Mouse (Mus musculus) midbrain, embryonic 16.5 days (tissue): Measurements from ENCODE around the gene Lgmn. TPM values are rescaled to one million over a fixed set of nuclear protein-coding genes. Genes with fewer than 3 reads are reported as not detected.

Experiments
- ATAC-seq: fragments of 200-750 bp; cut with Nextera tagmentation; 2 replicates; pipeline ENCODE4 v1.8.0; 2017; ENCODE audit warnings: moderate TSS enrichment
- H3K27ac ChIP-seq: fragments of 300-500 bp; sonication (generic); 2 replicates; pipeline ENCODE4 v1.5.1; 2014; ENCODE audit warnings: mild to moderate bottlenecking, low read length, mixed read lengths
- H3K27me3 ChIP-seq: fragments of 300-500 bp; sonication (generic); 2 replicates; pipeline ENCODE4 v1.6.1; 2014; ENCODE audit warnings: low read depth, low read length, mixed read lengths; ENCODE audit not compliant: control insufficient read depth, insufficient read depth
- H3K36me3 ChIP-seq: fragments of 300-500 bp; sonication (generic); 2 replicates; pipeline ENCODE4 v1.6.1; 2014; ENCODE audit warnings: mild to moderate bottlenecking, low read length, moderate library complexity, mixed read lengths; ENCODE audit not compliant: control insufficient read depth, insufficient read depth
- H3K4me1 ChIP-seq: fragments of 300-500 bp; sonication (generic); 2 replicates; pipeline ENCODE4 v1.6.1; 2014; ENCODE audit warnings: mild to moderate bottlenecking, low read length, mixed read lengths; ENCODE audit not compliant: control insufficient read depth, insufficient read depth
- H3K4me2 ChIP-seq: fragments of 300-500 bp; sonication (generic); 2 replicates; pipeline ENCODE4 v1.6.1; 2014; ENCODE audit warnings: mild to moderate bottlenecking, low read length, mixed read lengths
- H3K4me3 ChIP-seq: fragments of 300-500 bp; sonication (generic); 2 replicates; pipeline ENCODE4 v1.5.1; 2014; ENCODE audit warnings: low read depth, mild to moderate bottlenecking, low read length, moderate library complexity, mixed read lengths
- H3K9ac ChIP-seq: fragments of 300-500 bp; sonication (generic); 2 replicates; pipeline ENCODE4 v1.6.1; 2014; ENCODE audit warnings: low read depth, low read length, mixed read lengths
- H3K9me3 ChIP-seq: fragments of 300-500 bp; sonication (generic); replicated peaks from 2 replicates; pipeline ENCODE4 v1.6.1; 2014; ENCODE audit warnings: mild to moderate bottlenecking, low read length, mixed read lengths; ENCODE audit not compliant: control insufficient read depth, poor library complexity, severe bottlenecking
- WGBS: fragments of 180-500 bp; shearing (Covaris S2); extraction: QIAGEN DNeasy Blood & Tissue Kit; methylation state at CpG from one replicate; pipeline ENCODE4 v1.1.7; 2014; 5-methylcytosine and 5-hydroxymethylcytosine counted together
- polyA plus RNA-seq: library from polyadenylated mRNA; unstranded; fragments of >200 nt; fragmentation: Nextera tagmentation; extraction: Ambion mirVana; gene quantifications from 2 replicates; pipeline ENCODE4 v1.2.1, GENCODE M21; 2015

Gene Lgmn
- polyA plus RNA-seq, 1 experiment from 2014 or later: 108 TPM

GRCm38 (mm10) chr12:102416391-102416837 is 23.2 kb downstream of the Lgmn start:
- Histone ChIP-seq H3K9me3 (no peaks in the 10 kb centered on the region), H3K27me3 (no peaks in the 10 kb centered on the region), H3K27ac (no peak overlapping the region), H3K36me3 (peaks cover 7% of the 10 kb centered on the region; the same call in 1 of the 2 replicates), H3K4me2 (no peak overlapping the region), H3K4me3 (no peak overlapping the region), H3K4me1 (no peaks in the 10 kb centered on the region; the same call in 1 of the 2 replicates), H3K9ac (peak overlapping the region; percentile 7; the same call in 1 of the 2 replicates)
- 53% methylated on average over 7 of the region's 7 CpGs for WGBS
- no peak for ATAC-seq

GRCm38 (mm10) chr12:102414686-102415085 is 24.9 kb downstream of the Lgmn start:
- Histone ChIP-seq H3K27ac (no peak overlapping the region), H3K36me3 (peaks cover 7% of the 10 kb centered on the region; the same call in 1 of the 2 replicates), H3K4me1 (no peaks in the 10 kb centered on the region; the same call in 1 of the 2 replicates), H3K9me3 (no peaks in the 10 kb centered on the region), H3K27me3 (no peaks in the 10 kb centered on the region), H3K9ac (no peak overlapping the region), H3K4me2 (no peak overlapping the region), H3K4me3 (no peak overlapping the region)
- 94% methylated on average over 6 of the region's 6 CpGs for WGBS
- no peak for ATAC-seq

DNA sequence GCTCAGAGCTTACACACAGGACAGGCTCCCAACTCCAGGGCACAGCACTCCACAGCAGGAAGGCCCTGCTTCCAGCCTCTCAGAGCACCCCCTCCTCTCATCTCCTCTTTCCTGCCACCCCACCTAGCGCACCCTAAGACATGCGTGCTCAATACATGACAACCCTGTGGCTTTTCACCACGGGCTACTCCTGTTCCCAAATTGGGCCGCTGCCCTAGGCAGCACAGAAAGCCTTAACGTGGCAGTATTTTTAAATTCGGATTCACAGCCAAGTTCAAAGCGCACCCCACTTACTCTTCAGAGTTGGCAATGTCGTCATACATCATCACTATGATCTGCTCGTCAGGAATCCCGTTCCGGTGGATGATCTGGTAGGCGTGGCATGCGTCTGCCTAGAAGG is 26.4 kb downstream of the Lgmn start:
- peaks cover 7% of the 10 kb centered on the region; the same call in 1 of the 2 replicates for H3K36me3 ChIP-seq
- no peaks in the 10 kb centered on the region for H3K9me3 ChIP-seq
- no peaks in the 10 kb centered on the region for H3K27me3 ChIP-seq
- ATAC-seq: no peak
- 94% methylated on average over 13 of the region's 13 CpGs for WGBS
- no peak overlapping the region for H3K27ac ChIP-seq
- no peaks in the 10 kb centered on the region for H3K4me1 ChIP-seq
- H3K9ac ChIP-seq: no peak overlapping the region
- H3K4me3 ChIP-seq: no peak overlapping the region
- no peak overlapping the region for H3K4me2 ChIP-seq

DNA sequence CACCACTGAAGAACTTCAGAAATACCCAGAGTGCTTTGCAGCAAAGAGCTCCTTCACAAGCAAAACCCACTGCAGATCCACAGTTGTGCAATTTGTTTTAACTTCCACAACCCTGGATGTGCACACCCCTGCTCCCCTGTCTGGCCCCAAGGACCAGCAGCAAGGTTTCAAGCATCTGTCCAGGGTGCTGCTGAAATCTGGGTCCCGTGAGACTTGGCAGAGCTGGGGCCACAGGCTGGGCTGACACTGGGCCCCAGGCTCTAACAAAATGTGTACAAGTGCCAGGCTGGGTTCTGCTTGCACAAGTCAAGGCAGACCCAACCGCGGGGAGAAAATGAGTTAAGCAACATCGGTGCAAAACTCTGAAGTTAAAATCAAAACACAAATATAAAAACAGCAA is 41.0 kb downstream of the Lgmn start:
- Histone ChIP-seq H3K4me1 (no peaks in the 10 kb centered on the region), H3K9me3 (no peaks in the 10 kb centered on the region), H3K27ac (no peak overlapping the region), H3K27me3 (no peaks in the 10 kb centered on the region; the same call in 1 of the 2 replicates), H3K4me2 (no peak overlapping the region), H3K4me3 (no peak overlapping the region), H3K9ac (no peak overlapping the region), H3K36me3 (peaks cover 45% of the 10 kb centered on the region)
- no peak for ATAC-seq
- WGBS: 95% methylated on average over 4 of the region's 4 CpGs

- H3K27ac ChIP-seq: no peak overlapping the region
- no peak overlapping the region for H3K4me3 ChIP-seq
- H3K9me3 ChIP-seq: no peaks in the 10 kb centered on the region
- WGBS: 34% methylated on average over 19 of the region's 19 CpGs
- H3K4me2 ChIP-seq: no peak overlapping the region
- peaks cover 32% of the 10 kb centered on the region for H3K36me3 ChIP-seq
- no peak overlapping the region for H3K9ac ChIP-seq
- no peaks in the 10 kb centered on the region; the same call in 1 of the 2 replicates for H3K27me3 ChIP-seq
- no peaks in the 10 kb centered on the region for H3K4me1 ChIP-seq
- no peak for ATAC-seq
These were observed 43.3 kb downstream of the Lgmn start for GRCm38 (mm10) chr12:102395998-102396991.

- H3K36me3 ChIP-seq: peaks cover 26% of the 10 kb centered on the region
- ATAC-seq: no peak
- WGBS: 54% methylated on average over 9 of the region's 9 CpGs
These were observed 44.1 kb downstream of the Lgmn start for GRCm38 (mm10) chr12:102395537-102395936.

DNA sequence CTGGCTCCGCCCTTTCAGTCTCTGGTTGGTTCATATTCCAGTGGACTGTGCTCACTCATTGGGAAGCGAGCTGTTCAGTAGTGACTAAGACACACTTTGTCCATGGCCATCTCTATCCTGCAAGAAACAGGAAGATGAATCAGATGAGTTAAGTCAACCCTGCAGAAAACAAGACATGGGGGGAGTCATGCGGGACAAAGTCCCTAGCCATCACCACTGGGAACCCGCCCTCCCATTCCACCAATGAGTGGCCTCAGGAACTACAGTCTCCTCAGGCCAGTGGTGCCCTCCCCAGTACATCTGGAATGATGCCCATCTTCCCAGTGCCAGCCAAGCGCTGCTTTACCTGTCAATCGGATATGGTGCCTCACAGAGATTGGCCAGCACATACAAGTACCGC is 45.1 kb downstream of the Lgmn start:
- Histone ChIP-seq H3K9ac (no peak overlapping the region), H3K27ac (no peak overlapping the region), H3K27me3 (no peaks in the 10 kb centered on the region; the same call in none of the 2 replicates), H3K4me2 (no peak overlapping the region), H3K4me1 (no peaks in the 10 kb centered on the region), H3K9me3 (no peaks in the 10 kb centered on the region), H3K4me3 (no peak overlapping the region), H3K36me3 (peaks cover 19% of the 10 kb centered on the region)
- no peak for ATAC-seq
- 95% methylated on average over 7 of the region's 7 CpGs for WGBS

More at GRCm38 (mm10) chr12:102395537-102395936, 44.1 kb downstream of the Lgmn start:
- H3K9me3 ChIP-seq: no peaks in the 10 kb centered on the region
- H3K27ac ChIP-seq: no peak overlapping the region
- no peak overlapping the region for H3K4me2 ChIP-seq
- H3K9ac ChIP-seq: no peak overlapping the region
- H3K4me1 ChIP-seq: no peaks in the 10 kb centered on the region
- H3K27me3 ChIP-seq: no peaks in the 10 kb centered on the region; the same call in 1 of the 2 replicates
- no peak overlapping the region for H3K4me3 ChIP-seq

- Histone ChIP-seq H3K9me3 (no peaks in the 10 kb centered on the region), H3K27me3 (no peaks in the 10 kb centered on the region; the same call in none of the 2 replicates), H3K27ac (no peak overlapping the region), H3K4me3 (no peak overlapping the region), H3K4me2 (no peak overlapping the region), H3K9ac (no peak overlapping the region), H3K4me1 (no peaks in the 10 kb centered on the region), H3K36me3 (peaks cover 10% of the 10 kb centered on the region)
- no peak for ATAC-seq
- WGBS: 79% methylated on average over 4 of the region's 4 CpGs
These were observed 47.6 kb downstream of the Lgmn start for GRCm38 (mm10) chr12:102391982-102392381.

DNA sequence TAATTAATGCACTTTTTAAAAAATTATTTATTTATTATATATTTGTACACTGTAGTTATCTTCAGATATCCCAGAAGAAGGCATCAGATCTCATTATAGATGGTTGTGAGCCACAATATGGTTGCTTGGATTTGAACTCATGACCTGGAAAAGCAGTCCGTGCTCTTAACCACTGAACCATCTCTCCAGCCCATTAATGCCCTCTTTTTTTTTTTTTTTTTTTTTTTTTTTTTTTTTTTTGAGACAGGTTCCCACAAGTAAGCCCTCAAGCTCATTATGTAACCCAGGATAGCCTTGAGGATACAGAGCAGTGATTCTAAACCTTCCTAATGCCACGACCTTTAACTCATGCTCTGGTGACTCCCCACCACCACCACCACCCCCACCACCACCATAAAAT is 48.5 kb downstream of the Lgmn start:
- H3K36me3 ChIP-seq: peaks cover 10% of the 10 kb centered on the region
- WGBS: 83% methylated on average over 2 of the region's 2 CpGs
- H3K9ac ChIP-seq: no peak overlapping the region
- no peaks in the 10 kb centered on the region for H3K4me1 ChIP-seq
- no peak overlapping the region for H3K4me2 ChIP-seq
- H3K9me3 ChIP-seq: no peaks in the 10 kb centered on the region
- H3K27ac ChIP-seq: no peak overlapping the region
- no peak for ATAC-seq
- no peak overlapping the region for H3K4me3 ChIP-seq
- H3K27me3 ChIP-seq: no peaks in the 10 kb centered on the region; the same call in none of the 2 replicates
